Mouse (Mus musculus) embryonic fibroblast, embryonic 13.5 days (primary cell): ENCODE results near the gene Hist1h3f. TPM values are rescaled to one million over a fixed set of nuclear protein-coding genes. Genes with fewer than 3 reads are reported as not detected.

Experiments
- H3K27ac ChIP-seq: 2 replicates; pipeline ENCODE4 v1.5.1; 2012; ENCODE audit warnings: low read length, control low read depth, inconsistent platforms; ENCODE audit not compliant: insufficient read depth
- H3K4me1 ChIP-seq: 2 replicates; pipeline ENCODE4 v1.6.1; 2011; ENCODE audit warnings: low read length; ENCODE audit not compliant: control insufficient read depth, insufficient read depth
- H3K4me3 ChIP-seq: 2 replicates; pipeline ENCODE4 v1.5.1; 2011; ENCODE audit warnings: mild to moderate bottlenecking, control low read depth, low read length; ENCODE audit not compliant: insufficient read depth
- CTCF ChIP-seq: IDR thresholded peaks from 2 replicates; pipeline ENCODE4 v1.5.1; 2011; ENCODE audit warnings: mild to moderate bottlenecking, control low read depth, low read length, moderate library complexity, borderline replicate concordance; ENCODE audit not compliant: insufficient read depth
- POLR2A ChIP-seq: IDR thresholded peaks from 2 replicates; pipeline ENCODE4 v1.6.1; 2011; ENCODE audit warnings: low read depth, mild to moderate bottlenecking, control low read depth, low read length, moderate library complexity
- polyA plus RNA-seq: library from polyadenylated mRNA; stranded (reverse); fragments of >200 nt; gene quantifications from 2 replicates; pipeline ENCODE4 v1.2.4, GENCODE M21; 2011; ENCODE audit warnings: low read depth; ENCODE audit not compliant: missing spikeins, insufficient read length

The Hist1h3f gene
- polyA plus RNA-seq, 1 experiment, result 0.61 TPM

- Histone ChIP-seq H3K4me3 (peak overlapping the region; percentile 91), H3K27ac (peak overlapping the region; percentile 99)
- TF ChIP-seq CTCF (no peak), POLR2A (no peak)
Measured at GRCm38 (mm10) chr13:23517603-23518294, 26.1 kb upstream of the Hist1h3f start.

DNA sequence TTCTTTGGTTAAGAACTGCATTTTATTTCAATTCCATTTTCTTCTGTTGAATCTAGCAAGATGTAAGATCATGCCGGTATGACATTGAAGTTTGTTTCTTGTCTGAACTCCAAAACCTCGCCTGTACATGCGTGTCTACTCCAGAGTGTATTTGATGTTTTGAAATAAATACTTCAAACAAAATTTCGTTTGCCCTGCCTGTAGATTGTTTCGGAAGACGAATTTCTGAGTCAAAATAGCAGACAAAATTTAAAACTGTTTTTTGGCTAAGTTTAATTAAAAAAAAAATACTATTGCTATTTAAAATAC is 25.6 kb upstream of the Hist1h3f start:
- Histone ChIP-seq H3K27ac (peak overlapping the region; percentile 99), H3K4me1 (no peaks in the 10 kb centered on the region; the same call in 1 of the 2 replicates), H3K4me3 (peak overlapping the region; percentile 91)
- no peak for TF ChIP-seq CTCF
- TF ChIP-seq POLR2A, result no peak

More at GRCm38 (mm10) chr13:23517603-23518294, 26.1 kb upstream of the Hist1h3f start:
- no peaks in the 10 kb centered on the region; the same call in 1 of the 2 replicates for H3K4me1 ChIP-seq

- Histone ChIP-seq H3K27ac (peak overlapping the region; percentile 57; the same call in 1 of the 2 replicates), H3K4me1 (no peaks in the 10 kb centered on the region; the same call in 1 of the 2 replicates), H3K4me3 (peak overlapping the region; percentile 63)
- TF ChIP-seq POLR2A (no peak), CTCF (no peak)
Measured at GRCm38 (mm10) chr13:23518885-23519284, 25.0 kb upstream of the Hist1h3f start.

DNA sequence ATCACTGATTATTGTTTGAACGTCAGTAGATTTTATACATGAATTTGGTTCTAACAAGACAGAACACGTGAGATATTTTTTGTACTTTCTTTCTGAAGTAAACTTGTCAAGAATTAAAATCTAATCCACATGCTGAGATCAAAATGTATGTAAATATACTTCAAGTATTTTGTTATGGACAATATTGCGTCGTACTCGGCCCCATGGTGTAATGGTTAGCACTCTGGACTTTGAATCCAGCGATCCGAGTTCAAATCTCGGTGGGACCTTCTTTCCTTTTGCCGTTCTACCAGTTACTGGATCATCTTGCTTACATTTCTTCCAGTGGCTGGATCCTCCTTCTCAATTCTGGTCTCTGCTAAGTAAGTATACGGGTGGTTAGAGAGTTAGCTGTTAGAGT is 24.4 kb upstream of the Hist1h3f start:
- TF ChIP-seq POLR2A, result no peak
- TF ChIP-seq CTCF, result no peak
- Histone ChIP-seq H3K27ac (peak overlapping the region; percentile 24; the same call in 1 of the 2 replicates), H3K4me1 (no peaks in the 10 kb centered on the region; the same call in 1 of the 2 replicates), H3K4me3 (peak overlapping the region; percentile 63)

- TF ChIP-seq POLR2A (no peak), CTCF (no peak)
- no peak overlapping the region for H3K4me3 ChIP-seq
- H3K27ac ChIP-seq, result no peak overlapping the region
- no peaks in the 10 kb centered on the region; the same call in 1 of the 2 replicates for H3K4me1 ChIP-seq
Measured at GRCm38 (mm10) chr13:23521703-23522102, 22.1 kb upstream of the Hist1h3f start.

GRCm38 (mm10) chr13:23523976-23524375 is 19.9 kb upstream of the Hist1h3f start:
- Histone ChIP-seq H3K4me3 (no peak overlapping the region), H3K4me1 (peaks cover 5% of the 10 kb centered on the region), H3K27ac (no peak overlapping the region)
- TF ChIP-seq POLR2A (no peak), CTCF (no peak)

- TF ChIP-seq CTCF, result peak; percentile 82; the same call in 1 of the 2 replicates
- no peak for TF ChIP-seq POLR2A
- peaks cover 7% of the 10 kb centered on the region for H3K4me1 ChIP-seq
- H3K27ac ChIP-seq, result no peak overlapping the region
- H3K4me3 ChIP-seq, result no peak overlapping the region
Measured at GRCm38 (mm10) chr13:23524654-23525053, 19.2 kb upstream of the Hist1h3f start.

GRCm38 (mm10) chr13:23525901-23526300 is 18.0 kb upstream of the Hist1h3f start:
- TF ChIP-seq CTCF (no peak), POLR2A (no peak)
- Histone ChIP-seq H3K4me3 (no peak overlapping the region; the same call in 1 of the 2 replicates), H3K27ac (no peak overlapping the region), H3K4me1 (peaks cover 7% of the 10 kb centered on the region)

GRCm38 (mm10) chr13:23526312-23526711 is 17.5 kb upstream of the Hist1h3f start:
- Histone ChIP-seq H3K27ac (0 out of 2 replicates have a peak overlapping the region, but pooled peaks have one; percentile 11), H3K4me1 (peaks cover 7% of the 10 kb centered on the region; the same call in 1 of the 2 replicates), H3K4me3 (peak overlapping the region; percentile 70)
- TF ChIP-seq POLR2A (no peak), CTCF (no peak)

- Histone ChIP-seq H3K4me1 (peaks cover 7% of the 10 kb centered on the region; the same call in 1 of the 2 replicates), H3K4me3 (no peak overlapping the region), H3K27ac (no peak overlapping the region)
- no peak for TF ChIP-seq CTCF
- TF ChIP-seq POLR2A, result no peak
Measured at GRCm38 (mm10) chr13:23529005-23529404, 14.8 kb upstream of the Hist1h3f start.
